Comparison of ENCODE assay signal across 11 mouse cellular contexts in the genomic region with DNA sequence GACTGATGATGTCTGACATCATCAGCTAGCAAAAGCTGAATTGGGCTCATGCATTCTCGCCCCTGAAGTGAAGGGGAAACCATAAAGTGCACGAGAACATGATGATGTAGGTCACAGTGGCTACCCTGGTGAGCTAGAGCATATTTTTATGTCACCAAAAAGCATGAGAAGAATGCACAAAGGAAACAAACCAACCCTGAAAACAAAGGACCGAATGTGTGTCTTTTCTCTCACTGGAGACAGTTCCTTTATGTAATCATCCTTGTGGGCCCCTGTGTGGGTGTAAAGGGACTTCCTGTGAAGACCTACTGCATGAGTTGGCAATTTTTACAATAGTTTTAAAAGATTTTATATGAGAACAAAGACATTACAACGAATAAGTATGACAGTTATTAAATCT.
DNase-seq lines count a peak whose midpoint lies in the region; ATAC-seq and TF ChIP-seq lines count a peak whose summit lies in the region.
"Had no signal": no experiment of that assay in that cellular context is flagged by ENCODE, and none has a peak within 500 bp of the region (broad histone marks: within the 10 kb centered on the region; RNA-seq: fewer than 3 reads in every experiment).

No protein-coding gene starts in this region.

- TF ChIP-seq POLR2A in bone marrow macrophage, adult 2 months (IDR thresholded peaks at IDR 0.05; ENCODE audit: borderline replicate concordance, low read depth, low read length): no peak

- H3K4me1 ChIP-seq in bone marrow macrophage, adult 2 months (ENCODE audit: control insufficient read depth, insufficient read depth, low read length): peaks cover 28% of the 10 kb centered on the region

- ATAC-seq in monocyte, adult 5-6 weeks (replicated peaks; ENCODE audit: insufficient number of reproducible peaks, low FRiP score, low TSS enrichment, poor library complexity, severe bottlenecking): peak; percentile 32; the same call in 1 of the 2 replicates
- ATAC-seq: hindbrain, embryonic 16.5 days had no signal

- no peak for TF ChIP-seq CTCF in bone marrow macrophage, adult 2 months (IDR thresholded peaks at IDR 0.05; ENCODE audit: low read depth, low read length)

- 0 out of 2 replicates have a peak overlapping the region, but pooled peaks have one; percentile 4 for H3K27ac ChIP-seq in bone marrow macrophage, adult 2 months (ENCODE audit: insufficient read depth, low read depth, low read length)
- H3K27ac ChIP-seq: kidney, postnatal 0 days had no signal

- DNase-seq in right cerebral cortex, adult 18-20 months: peak; percentile 10
- no peak for DNase-seq in right cerebral cortex, adult 2 months (ENCODE audit: low spot score in 2 of 2)
- DNase-seq in ovary, postnatal 10 days (ENCODE audit: low spot score): no peak
- DNase-seq in left cerebral cortex, postnatal 4 days: no peak
- no peak for DNase-seq in yolk sac, embryonic 10.5 days (ENCODE audit: low spot score)
- DNase-seq in frontal cortex, postnatal 14 days (ENCODE audit: low spot score in 2 of 2): no peak
- DNase-seq: cerebellum, postnatal 14 days had no signal

- H3K4me3 ChIP-seq in bone marrow macrophage, adult 2 months (ENCODE audit: insufficient read depth, low read length): no peak overlapping the region

- intact Hi-C loops in left cerebral cortex, postnatal 4 days (cut with DNase I): no loop called here
